Mouse (Mus musculus) cerebellum, postnatal 14 days (tissue): ENCODE measurements at regions not wholly inside any gene's neighbourhood (a gene's known extent, or its start where the extent isn't known, plus 50 kb on each side); places are given as distances from the start of the nearest gene placed in this dataset.

ENCODE experiments used
- DNase-seq, 2 experiments: peaks; one replicate each; pipeline ENCODE4 v3.0.0; 2021; ENCODE audit warnings: mixed read lengths in 2 of 2

- peak in 1 of 2 experiments; percentile 24 for DNase-seq
These were observed 245.6 kb downstream of the Tbc1d1 start for GRCm38 (mm10) chr5:64401737-64402136.

- DNase-seq = no peak
These were observed 247.2 kb downstream of the Tbc1d1 start for GRCm38 (mm10) chr5:64403077-64403981.

- DNase-seq = no peak
These were observed 247.9 kb downstream of the Tbc1d1 start for GRCm38 (mm10) chr5:64403982-64404345.

DNA sequence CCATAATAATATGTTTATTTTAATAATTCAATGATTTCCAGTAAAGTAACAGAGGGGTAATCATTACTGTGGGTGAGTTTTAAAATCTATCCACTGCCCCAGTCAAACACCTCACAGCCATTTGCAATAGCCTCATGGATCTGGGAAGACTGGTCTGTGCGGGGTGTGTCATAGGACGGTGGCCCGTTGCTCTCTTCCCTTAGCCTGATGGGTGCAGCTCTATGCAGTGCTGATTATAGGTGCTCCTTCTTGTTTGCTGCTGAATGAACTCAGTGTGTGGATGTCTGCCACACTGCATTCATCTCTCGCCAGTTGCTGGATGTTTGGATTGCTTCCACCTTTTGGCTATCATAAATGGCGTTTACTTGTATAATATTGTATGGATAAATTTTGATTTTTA lies 248.4 kb downstream of the Tbc1d1 start:
- DNase-seq = no peak

DNA sequence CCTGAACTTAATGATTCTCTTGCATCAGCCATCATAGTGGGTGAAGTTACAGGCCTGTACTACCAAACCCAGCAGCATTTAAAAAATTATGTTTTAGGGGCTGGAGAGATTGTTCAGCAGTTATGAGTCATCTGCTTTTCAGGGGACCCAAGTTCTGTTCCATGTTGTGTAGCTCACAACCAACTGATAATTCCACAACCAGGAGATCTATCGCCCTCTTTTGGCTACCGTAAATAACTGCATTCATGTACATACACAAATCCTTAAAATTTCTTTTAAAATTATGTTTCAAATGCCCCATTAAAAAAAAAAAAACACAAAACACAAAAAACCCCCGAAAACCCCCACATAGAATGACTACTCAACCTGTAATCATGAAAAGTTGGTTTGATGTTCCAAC lies 252.8 kb downstream of the Tbc1d1 start:
- no peak for DNase-seq

DNA sequence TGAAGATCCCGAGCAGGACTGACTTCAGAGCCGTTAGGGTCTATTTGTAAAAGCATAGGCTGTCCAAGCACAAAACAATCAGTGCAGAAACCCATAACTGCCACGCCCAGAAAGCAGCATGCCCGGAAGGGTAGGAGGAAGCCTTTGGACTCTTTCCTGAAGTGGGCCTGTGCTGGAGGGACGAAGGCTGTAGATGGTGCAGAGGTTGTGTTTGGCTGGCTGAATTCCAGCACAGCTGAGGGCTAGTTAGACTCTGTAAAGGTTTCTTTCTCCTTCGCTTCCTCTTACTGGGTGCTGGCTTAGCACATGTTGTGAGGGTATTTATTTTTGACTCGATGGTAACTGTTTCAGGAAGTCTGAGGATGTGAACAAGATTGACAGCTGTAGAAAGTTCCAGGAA lies 254.5 kb downstream of the Tbc1d1 start:
- DNase-seq = peak in 1 of 2 experiments; percentile 9

DNA sequence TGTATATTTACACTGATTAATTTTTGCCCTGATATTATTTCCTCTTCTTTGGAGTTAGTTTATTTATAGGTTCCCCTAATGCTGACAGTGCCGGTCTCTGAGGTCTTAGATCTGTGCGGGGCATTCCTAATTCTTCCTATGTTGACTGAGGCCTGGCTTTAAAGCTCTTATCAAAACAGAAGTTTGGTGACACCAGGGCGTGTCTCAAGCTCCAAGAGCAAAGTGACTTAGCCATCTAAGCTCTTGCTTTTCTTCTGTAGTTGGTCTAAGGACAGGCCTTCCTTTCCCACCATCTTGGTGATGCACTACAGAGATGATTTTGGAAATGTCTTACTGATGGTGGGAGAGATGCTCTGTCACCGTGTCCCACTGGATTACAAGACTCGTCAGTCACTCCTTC lies 258.4 kb downstream of the Tbc1d1 start:
- DNase-seq = no peak

GRCm38 (mm10) chr5:64419395-64419794 lies 263.3 kb downstream of the Tbc1d1 start:
- no peak for DNase-seq

GRCm38 (mm10) chr5:64422787-64423587 lies 266.9 kb downstream of the Tbc1d1 start:
- no peak for DNase-seq

DNA sequence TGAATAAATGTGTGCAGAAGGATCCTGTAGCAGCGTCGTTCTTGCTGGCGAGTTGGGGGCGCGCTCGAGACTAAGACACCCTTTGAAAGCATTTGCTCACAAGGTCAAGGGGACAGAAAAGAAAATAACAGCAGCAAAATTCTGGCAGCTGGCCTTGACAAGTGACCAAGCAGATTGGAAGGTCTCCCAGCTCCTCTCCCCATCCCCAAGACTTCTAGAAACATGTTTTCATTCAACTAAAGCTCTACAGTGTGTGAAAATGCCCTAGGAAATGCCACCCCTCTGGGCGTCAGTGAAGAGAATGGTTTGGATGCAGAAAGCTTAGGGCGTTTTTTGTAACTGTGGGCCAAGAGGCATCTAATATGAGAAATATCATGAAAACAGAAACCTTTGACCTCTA lies 272.7 kb downstream of the Tbc1d1 start:
- no peak for DNase-seq

GRCm38 (mm10) chr5:64430501-64430900 lies 274.4 kb downstream of the Tbc1d1 start:
- DNase-seq = no peak

- DNase-seq = no peak
These were observed 275.5 kb downstream of the Tbc1d1 start for GRCm38 (mm10) chr5:64431624-64432023.

- DNase-seq = no peak
These were observed 277.7 kb downstream of the Tbc1d1 start for GRCm38 (mm10) chr5:64433786-64434185.

DNA sequence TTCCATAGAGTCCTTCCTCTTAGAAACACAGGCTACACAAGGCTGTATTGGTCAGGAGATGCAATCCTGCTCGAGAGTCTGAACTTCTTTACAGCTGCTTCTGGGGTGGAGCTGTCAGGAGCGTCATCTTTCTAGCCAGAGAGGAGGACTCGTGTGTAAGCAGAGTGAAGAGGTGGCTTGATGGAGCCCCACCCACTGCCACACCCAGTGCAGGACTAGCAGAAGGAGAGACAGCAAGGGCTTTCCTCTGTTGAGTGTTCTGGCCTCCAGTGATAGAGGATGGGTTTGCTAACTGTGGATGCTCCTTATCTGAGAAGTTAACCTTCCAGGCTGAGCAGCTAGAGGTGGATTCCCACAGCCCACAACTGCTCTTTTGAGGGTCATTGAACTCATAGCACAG lies 279.4 kb downstream of the Tbc1d1 start:
- DNase-seq = no peak

DNA sequence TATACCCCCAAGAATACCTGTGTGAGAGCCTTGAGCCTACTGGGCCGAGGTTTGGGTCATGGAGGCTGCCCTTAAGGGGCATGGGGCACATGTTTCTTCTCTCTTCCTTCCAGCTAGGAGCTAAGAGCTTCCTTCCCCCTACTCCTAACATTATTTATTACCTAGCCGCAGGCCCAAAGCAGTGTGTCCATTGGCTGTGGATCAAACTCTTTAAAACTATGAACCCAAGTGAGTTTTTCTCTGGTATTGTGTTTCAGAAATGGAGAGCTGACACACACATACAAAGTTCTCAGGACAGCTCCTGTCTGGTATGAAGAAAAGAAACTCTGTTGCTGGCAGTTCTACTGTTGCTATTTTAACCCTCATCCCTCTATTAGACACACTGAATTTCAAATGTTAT lies 279.9 kb downstream of the Tbc1d1 start:
- DNase-seq = no peak

- DNase-seq = no peak
These were observed 281.6 kb downstream of the Tbc1d1 start for GRCm38 (mm10) chr5:64437720-64438119.

GRCm38 (mm10) chr5:64438446-64439134 lies 282.5 kb downstream of the Tbc1d1 start:
- no peak for DNase-seq

- DNase-seq = no peak
These were observed 291.7 kb downstream of the Tbc1d1 start for GRCm38 (mm10) chr5:64447847-64448246.

DNA sequence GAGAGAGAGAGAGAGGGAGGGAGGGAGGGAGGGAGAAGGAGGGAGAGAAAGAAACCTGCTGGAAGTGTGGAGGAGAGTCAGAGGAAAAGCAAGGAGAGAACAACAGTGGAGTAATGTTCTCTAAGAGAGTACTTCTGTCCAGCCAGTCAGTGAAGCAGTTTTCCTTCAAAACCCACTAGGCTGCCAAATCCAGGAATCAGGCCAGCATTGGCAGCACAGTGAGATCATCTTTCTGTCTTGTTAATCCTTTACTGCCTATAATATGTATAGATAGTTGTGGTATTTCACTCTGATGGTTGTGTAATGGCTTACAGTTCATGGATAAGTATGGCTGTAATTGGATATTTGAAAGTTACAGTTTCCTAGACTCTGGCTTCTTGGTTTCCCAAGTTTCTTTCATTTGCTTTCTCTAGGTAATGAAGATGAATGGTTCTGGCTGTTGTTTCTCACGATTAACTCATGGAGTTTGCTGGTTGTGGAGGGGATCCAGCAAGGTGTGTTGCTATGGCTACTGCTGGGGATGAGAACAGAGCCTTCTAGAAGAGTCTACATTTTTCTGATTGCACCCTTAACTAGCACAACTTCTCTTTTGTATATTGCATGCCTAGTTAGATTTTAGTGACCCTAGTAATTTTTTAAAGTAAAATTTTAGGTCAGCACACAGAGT lies 296.7 kb downstream of the Tbc1d1 start:
- no peak for DNase-seq

- no peak for DNase-seq
These were observed 303.7 kb downstream of the Tbc1d1 start for GRCm38 (mm10) chr5:64459807-64460206.

DNA sequence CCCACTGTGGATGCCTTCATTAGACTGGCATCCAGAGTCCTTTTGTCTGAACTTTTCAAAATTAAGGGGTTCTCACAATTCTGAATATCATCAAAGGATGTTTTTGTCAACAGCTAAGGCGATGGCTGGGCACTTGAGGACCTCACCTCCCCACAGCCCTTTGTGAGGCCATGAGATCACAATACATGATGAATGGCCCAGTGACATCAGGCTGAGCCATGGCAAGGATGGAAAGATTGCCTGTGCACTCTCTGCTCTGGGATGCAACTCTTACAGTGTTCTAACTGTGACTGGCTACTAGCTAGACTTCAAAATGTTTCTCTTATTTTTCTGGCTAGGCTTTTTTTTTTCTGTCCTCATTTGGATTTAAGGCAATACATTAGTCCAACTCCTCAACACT lies 304.8 kb downstream of the Tbc1d1 start:
- DNase-seq = no peak

DNA sequence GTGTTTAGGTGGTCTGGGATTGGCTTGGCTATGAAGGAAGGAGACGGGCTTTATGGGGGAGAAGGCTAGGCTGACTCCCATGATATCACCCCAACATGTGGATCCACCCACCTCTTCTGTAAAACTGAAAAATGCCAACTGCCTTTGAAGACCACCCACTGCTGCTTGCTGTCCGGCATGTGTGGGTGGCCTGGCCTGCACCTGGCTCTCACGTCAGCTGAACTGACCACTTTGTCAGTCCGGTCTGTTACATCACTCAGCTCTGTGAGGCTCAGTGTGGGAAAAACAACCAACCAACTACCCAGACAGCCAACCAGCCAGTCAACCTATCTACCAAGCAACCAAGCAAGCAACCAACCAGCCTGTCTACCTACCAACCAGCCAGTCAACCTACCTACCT lies 305.5 kb downstream of the Tbc1d1 start:
- DNase-seq = no peak

GRCm38 (mm10) chr5:64462411-64462810 lies 306.3 kb downstream of the Tbc1d1 start:
- no peak for DNase-seq
